Mouse (Mus musculus) embryo, embryonic 11.5 days (tissue): ENCODE results near the gene Limd1.
A peak's percentile ranks its signal among the peaks of the same experiment; 100 is the strongest.

ENCODE experiments used
- DNase-seq: peaks from one replicate; pipeline ENCODE4 v3.0.0-alpha.2; 2012; ENCODE audit warnings: low read depth, low spot score

The Limd1 gene

GRCm38 (mm10) chr9:123516641-123517385 is 38.3 kb downstream of the Limd1 start:
- no peak for DNase-seq

- no peak for DNase-seq
These were observed 40.7 kb downstream of the Limd1 start for GRCm38 (mm10) chr9:123518969-123519894.

- DNase-seq = no peak
These were observed 42.2 kb downstream of the Limd1 start for GRCm38 (mm10) chr9:123520735-123521134.

GRCm38 (mm10) chr9:123523676-123524075 is 45.2 kb downstream of the Limd1 start:
- peak; percentile 31 for DNase-seq

- peak; percentile 48 for DNase-seq
These were observed 46.6 kb downstream of the Limd1 start for GRCm38 (mm10) chr9:123525095-123525494.

- DNase-seq = no peak
These were observed 48.0 kb downstream of the Limd1 start for GRCm38 (mm10) chr9:123526502-123526901.

- no peak for DNase-seq
These were observed 49.8 kb downstream of the Limd1 start for GRCm38 (mm10) chr9:123528087-123528925.

- peak; percentile 31 for DNase-seq
These were observed 50.4 kb downstream of the Limd1 start for GRCm38 (mm10) chr9:123528926-123529295.

GRCm38 (mm10) chr9:123529392-123530157 is 51.1 kb downstream of the Limd1 start, which contains the start of gene Sacm1l:
TSS of gene Sacm1l (plus strand) at chr9:123529759.
- DNase-seq = peak; percentile 99

- DNase-seq = peak; percentile 34
These were observed 51.6 kb downstream of the Limd1 start for GRCm38 (mm10) chr9:123530158-123530475.

GRCm38 (mm10) chr9:123530566-123531130 is 52.1 kb downstream of the Limd1 start:
- no peak for DNase-seq

GRCm38 (mm10) chr9:123531234-123531633 is 52.7 kb downstream of the Limd1 start:
- DNase-seq = no peak

- DNase-seq = no peak
These were observed 58.1 kb downstream of the Limd1 start for GRCm38 (mm10) chr9:123536613-123537012.

GRCm38 (mm10) chr9:123538189-123538588 is 59.7 kb downstream of the Limd1 start:
- no peak for DNase-seq

GRCm38 (mm10) chr9:123539093-123539492 is 60.6 kb downstream of the Limd1 start:
- DNase-seq = no peak

- no peak for DNase-seq
These were observed 61.3 kb downstream of the Limd1 start for GRCm38 (mm10) chr9:123539823-123540222.

- DNase-seq = peak; percentile 24
These were observed 76.1 kb downstream of the Limd1 start for GRCm38 (mm10) chr9:123554599-123554998.
